Mouse (Mus musculus) hindbrain, embryonic 11.5 days (tissue): ENCODE data around the gene Alcam. TPM values are rescaled to one million over a fixed set of nuclear protein-coding genes. Genes with fewer than 3 reads are reported as not detected.

Experiments
- ATAC-seq: fragments of 200-750 bp; cut with Nextera tagmentation; 2 replicates; pipeline ENCODE4 v1.8.0; 2017; ENCODE audit warnings: mild to moderate bottlenecking, moderate TSS enrichment, moderate library complexity; ENCODE audit not compliant: low FRiP score
- DNase-seq: peaks from one replicate; pipeline ENCODE4 v3.0.0-alpha.2; 2015; ENCODE audit warnings: low spot score
- H3K27ac ChIP-seq: fragments of 300-500 bp; sonication (generic); 2 replicates; pipeline ENCODE4 v1.5.1; 2014; ENCODE audit warnings: mild to moderate bottlenecking, low read depth, low read length
- H3K27me3 ChIP-seq: fragments of 300-500 bp; sonication (generic); 2 replicates; pipeline ENCODE4 v1.6.1; 2014; ENCODE audit warnings: mild to moderate bottlenecking, low read length, moderate library complexity, mixed read lengths; ENCODE audit not compliant: control insufficient read depth, insufficient read depth
- H3K36me3 ChIP-seq: fragments of 300-500 bp; sonication (generic); 2 replicates; pipeline ENCODE4 v1.6.1; 2014; ENCODE audit warnings: mild to moderate bottlenecking, low read length, moderate library complexity, mixed read lengths; ENCODE audit not compliant: control insufficient read depth, insufficient read depth
- H3K4me1 ChIP-seq: fragments of 300-500 bp; sonication (generic); replicated peaks from 2 replicates; pipeline ENCODE4 v1.6.1; 2014; ENCODE audit warnings: low read length, mixed read lengths; ENCODE audit not compliant: control insufficient read depth, insufficient read depth
- H3K4me2 ChIP-seq: fragments of 300-500 bp; sonication (generic); replicated peaks from 2 replicates; pipeline ENCODE4 v1.6.1; 2014; ENCODE audit warnings: mild to moderate bottlenecking, low read depth, low read length
- H3K4me3 ChIP-seq: fragments of 300-500 bp; sonication (generic); 2 replicates; pipeline ENCODE4 v1.5.1; 2014; ENCODE audit warnings: low read depth, low read length
- H3K9ac ChIP-seq: fragments of 300-500 bp; sonication (generic); 2 replicates; pipeline ENCODE4 v1.6.1; 2014; ENCODE audit warnings: low read depth, low read length
- H3K9me3 ChIP-seq: fragments of 300-500 bp; sonication (generic); 2 replicates; pipeline ENCODE4 v1.6.1; 2016; ENCODE audit warnings: low read length; ENCODE audit not compliant: control insufficient read depth
- WGBS: fragments of 180-500 bp; shearing (Covaris S2); extraction: QIAGEN DNeasy Blood & Tissue Kit; methylation state at CpG from one replicate; pipeline ENCODE4 v1.1.7; 2014; 5-methylcytosine and 5-hydroxymethylcytosine counted together
- polyA plus RNA-seq: library from polyadenylated mRNA; unstranded; fragments of >200 nt; fragmentation: Nextera tagmentation; extraction: Ambion mirVana; gene quantifications from 2 replicates; pipeline ENCODE4 v1.2.1, GENCODE M21; 2014

Gene Alcam
- polyA plus RNA-seq, 1 experiment from 2014 or later = 84.9 TPM

GRCm38 (mm10) chr16:52319229-52319628 is 134.6 kb downstream of the Alcam start:
- no peaks in the 10 kb centered on the region for H3K4me1 ChIP-seq
- H3K27ac ChIP-seq = no peak overlapping the region
- no peaks in the 10 kb centered on the region for H3K27me3 ChIP-seq
- no peaks in the 10 kb centered on the region for H3K36me3 ChIP-seq
- ATAC-seq (no peak), DNase-seq (no peak)
- H3K9ac ChIP-seq = no peak overlapping the region
- H3K4me2 ChIP-seq = no peak overlapping the region
- no peaks in the 10 kb centered on the region for H3K9me3 ChIP-seq
- WGBS = 63% methylated on average over 1 of the region's 1 CpGs
- no peak overlapping the region for H3K4me3 ChIP-seq

DNA sequence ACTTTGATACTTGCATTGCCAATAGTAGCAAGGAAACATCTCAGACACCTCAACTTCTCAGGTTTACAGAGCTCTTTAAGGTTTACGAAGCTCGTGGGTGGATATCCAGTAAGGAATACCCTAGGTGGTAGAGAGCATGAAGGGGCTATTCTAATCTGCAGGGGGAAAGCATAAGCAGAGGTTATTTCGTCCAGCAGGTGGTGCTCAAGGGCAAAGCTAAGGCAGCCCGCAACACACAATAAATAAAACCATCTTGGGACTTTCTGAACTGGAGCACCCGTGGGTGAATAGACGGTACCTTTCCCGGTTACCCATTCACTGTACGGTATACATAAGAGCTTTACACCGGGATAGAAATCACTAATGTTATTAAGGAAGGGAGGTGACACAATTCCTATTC is 142.8 kb downstream of the Alcam start:
- Histone ChIP-seq H3K4me2 (no peak overlapping the region), H3K27ac (no peak overlapping the region), H3K9me3 (no peaks in the 10 kb centered on the region), H3K4me1 (no peaks in the 10 kb centered on the region), H3K36me3 (no peaks in the 10 kb centered on the region), H3K9ac (no peak overlapping the region), H3K27me3 (no peaks in the 10 kb centered on the region), H3K4me3 (no peak overlapping the region)
- DNase-seq (peak; percentile 82), ATAC-seq (peak; percentile 73)
- WGBS = 26% methylated on average over 9 of the region's 9 CpGs

DNA sequence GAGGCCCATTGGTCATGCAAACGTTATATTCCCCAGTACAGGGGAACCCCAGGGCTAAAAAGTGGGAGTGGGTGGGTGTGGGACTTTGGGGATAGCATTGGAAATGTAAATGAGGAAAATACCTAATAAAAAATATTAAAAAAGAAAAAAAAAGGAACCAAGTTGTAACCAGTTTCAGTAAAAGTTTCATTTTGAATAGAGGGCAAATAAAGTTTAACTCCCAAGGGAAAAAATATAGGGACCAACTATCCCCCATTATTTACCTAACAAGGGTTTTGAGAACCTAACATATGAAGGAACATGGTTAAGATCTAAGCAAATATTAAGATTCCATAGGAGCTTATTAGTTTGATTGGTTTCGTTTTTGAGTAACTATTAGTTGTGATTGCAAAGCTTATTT is 146.9 kb downstream of the Alcam start:
- Histone ChIP-seq H3K9ac (no peak overlapping the region), H3K4me3 (no peak overlapping the region), H3K36me3 (no peaks in the 10 kb centered on the region), H3K4me2 (no peak overlapping the region), H3K27ac (no peak overlapping the region), H3K27me3 (no peaks in the 10 kb centered on the region), H3K4me1 (no peaks in the 10 kb centered on the region), H3K9me3 (no peaks in the 10 kb centered on the region)
- ATAC-seq (no peak), DNase-seq (no peak)
- WGBS = 91% methylated on average over 2 of the region's 2 CpGs

- H3K9me3 ChIP-seq = no peaks in the 10 kb centered on the region
- no peak overlapping the region for H3K27ac ChIP-seq
- DNase-seq (no peak), ATAC-seq (no peak)
- no peak overlapping the region for H3K9ac ChIP-seq
- no peaks in the 10 kb centered on the region for H3K27me3 ChIP-seq
- 91% methylated on average over 4 of the region's 4 CpGs for WGBS
- H3K4me3 ChIP-seq = no peak overlapping the region
- no peaks in the 10 kb centered on the region for H3K4me1 ChIP-seq
- H3K36me3 ChIP-seq = no peaks in the 10 kb centered on the region
- H3K4me2 ChIP-seq = no peak overlapping the region
Measured at GRCm38 (mm10) chr16:52303532-52303902, 150.4 kb downstream of the Alcam start.

DNA sequence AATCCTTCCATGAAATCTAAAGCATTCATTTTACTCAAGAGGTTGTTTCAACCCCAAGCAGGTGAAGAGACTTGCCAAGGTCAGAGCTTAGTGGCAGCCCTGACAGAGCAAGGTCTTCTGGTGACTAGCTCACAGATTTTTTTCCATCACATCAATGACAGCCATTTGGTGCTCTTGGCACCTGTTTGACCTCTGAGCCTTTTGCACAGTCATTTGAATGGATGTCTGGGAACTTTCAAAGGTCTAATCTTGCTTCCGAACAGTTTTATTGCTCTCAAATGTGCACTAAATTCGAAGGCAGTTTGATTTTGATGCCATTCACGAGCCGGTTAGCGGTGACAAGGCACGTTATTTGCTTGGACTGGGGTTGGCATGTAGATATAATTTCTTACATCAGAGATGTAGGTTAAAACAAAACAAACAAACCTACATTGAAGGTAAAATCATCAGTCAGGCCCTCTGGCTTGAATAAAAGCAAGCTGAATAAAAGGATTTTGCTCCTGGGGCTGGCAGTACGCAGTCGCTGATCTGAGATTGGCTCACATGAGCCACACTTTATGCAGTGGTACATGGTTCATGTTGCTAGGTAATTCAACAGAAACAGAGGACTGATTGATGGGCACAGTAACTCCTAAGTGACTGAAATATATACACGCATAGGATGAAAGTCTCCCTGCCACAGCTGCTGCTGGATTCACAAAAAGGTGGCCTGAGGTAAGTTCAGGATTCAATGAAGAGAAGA is 150.9 kb downstream of the Alcam start:
- WGBS = 92% methylated on average over 9 of the region's 9 CpGs
- Histone ChIP-seq H3K4me1 (no peaks in the 10 kb centered on the region), H3K27ac (no peak overlapping the region), H3K4me3 (no peak overlapping the region), H3K9me3 (no peaks in the 10 kb centered on the region), H3K9ac (no peak overlapping the region), H3K36me3 (no peaks in the 10 kb centered on the region), H3K4me2 (no peak overlapping the region), H3K27me3 (no peaks in the 10 kb centered on the region)
- ATAC-seq = no peak
- no peak for DNase-seq

GRCm38 (mm10) chr16:52301730-52302129 is 152.1 kb downstream of the Alcam start:
- Histone ChIP-seq H3K9me3 (no peaks in the 10 kb centered on the region), H3K9ac (no peak overlapping the region), H3K4me1 (no peaks in the 10 kb centered on the region), H3K36me3 (no peaks in the 10 kb centered on the region), H3K27me3 (no peaks in the 10 kb centered on the region), H3K4me2 (no peak overlapping the region), H3K27ac (no peak overlapping the region), H3K4me3 (no peak overlapping the region)
- WGBS = 92% methylated on average over 7 of the region's 7 CpGs
- no peak for DNase-seq
- no peak for ATAC-seq

DNA sequence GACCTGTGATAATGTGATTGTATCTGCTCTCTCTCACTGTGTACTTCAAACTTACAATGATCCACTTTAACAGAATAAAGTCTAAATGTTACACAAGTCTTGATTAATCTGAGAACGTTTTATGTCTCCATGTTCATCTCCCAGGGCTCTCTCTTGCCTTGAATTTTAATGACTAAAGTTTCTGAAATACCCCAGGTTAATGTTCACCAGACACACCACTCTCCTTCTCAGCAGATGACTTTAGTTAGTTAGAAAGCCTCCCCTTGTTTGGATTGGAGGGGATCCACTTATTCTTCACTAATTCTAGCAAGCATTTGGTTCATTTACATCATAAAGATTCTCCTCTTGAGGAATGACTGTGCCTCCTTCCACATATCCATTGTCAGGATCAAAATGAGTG is 157.5 kb downstream of the Alcam start:
- Histone ChIP-seq H3K27me3 (no peaks in the 10 kb centered on the region), H3K36me3 (no peaks in the 10 kb centered on the region), H3K4me2 (no peak overlapping the region), H3K27ac (no peak overlapping the region), H3K4me1 (no peaks in the 10 kb centered on the region), H3K9ac (no peak overlapping the region), H3K4me3 (no peak overlapping the region), H3K9me3 (no peaks in the 10 kb centered on the region)
- no peak for ATAC-seq
- no peak for DNase-seq
- WGBS = 31% methylated on average over 1 of the region's 1 CpGs

- no peaks in the 10 kb centered on the region for H3K27me3 ChIP-seq
- no peak overlapping the region for H3K4me2 ChIP-seq
- no peaks in the 10 kb centered on the region for H3K9me3 ChIP-seq
- no peak overlapping the region for H3K9ac ChIP-seq
- no peaks in the 10 kb centered on the region for H3K36me3 ChIP-seq
- no peak overlapping the region for H3K4me3 ChIP-seq
- H3K4me1 ChIP-seq = no peaks in the 10 kb centered on the region
- H3K27ac ChIP-seq = no peak overlapping the region
- no peak for ATAC-seq
- no peak for DNase-seq
Measured at GRCm38 (mm10) chr16:52295535-52295934, 158.3 kb downstream of the Alcam start.

- 84% methylated on average over 3 of the region's 3 CpGs for WGBS
- Histone ChIP-seq H3K27me3 (no peaks in the 10 kb centered on the region), H3K9me3 (no peaks in the 10 kb centered on the region), H3K4me2 (no peak overlapping the region), H3K9ac (no peak overlapping the region), H3K4me1 (no peaks in the 10 kb centered on the region), H3K36me3 (no peaks in the 10 kb centered on the region), H3K27ac (no peak overlapping the region), H3K4me3 (no peak overlapping the region)
- DNase-seq = no peak
- no peak for ATAC-seq
Measured at GRCm38 (mm10) chr16:52292440-52293048, 161.3 kb downstream of the Alcam start.
